Mouse (Mus musculus) cerebellum, adult 8-10 months (tissue): Measurements from ENCODE around the gene Ywhag.

Experiments used
- DNase-seq: peaks from one replicate; pipeline ENCODE4 v3.0.0; 2022

Ywhag gene

GRCm38 (mm10) chr5:135879449-135880158 lies 54.8 kb downstream of the Ywhag start:
- no peak for DNase-seq

- DNase-seq: peak; percentile 61
Measured at GRCm38 (mm10) chr5:135877831-135878231, 56.6 kb downstream of the Ywhag start.

- no peak for DNase-seq
Measured at GRCm38 (mm10) chr5:135877180-135877579, 57.2 kb downstream of the Ywhag start.

- no peak for DNase-seq
Measured at GRCm38 (mm10) chr5:135873753-135874152, 60.7 kb downstream of the Ywhag start.

- no peak for DNase-seq
Measured at GRCm38 (mm10) chr5:135872996-135873395, 61.4 kb downstream of the Ywhag start.

- DNase-seq: no peak
Measured at GRCm38 (mm10) chr5:135870505-135870904, 63.9 kb downstream of the Ywhag start.

- DNase-seq: no peak
Measured at GRCm38 (mm10) chr5:135869661-135870423, 64.6 kb downstream of the Ywhag start.

GRCm38 (mm10) chr5:135868653-135869052 lies 65.8 kb downstream of the Ywhag start:
- no peak for DNase-seq

- DNase-seq: no peak
Measured at GRCm38 (mm10) chr5:135867637-135868593, 66.5 kb downstream of the Ywhag start.

- no peak for DNase-seq
Measured at GRCm38 (mm10) chr5:135866662-135867061, 67.8 kb downstream of the Ywhag start.
